Mouse (Mus musculus) forebrain, embryonic 11.5 days (tissue): ENCODE results near the gene Cwc27. TPM values are rescaled to one million over a fixed set of nuclear protein-coding genes. Genes with fewer than 3 reads are reported as not detected.

Experiments
- ATAC-seq: fragments of 200-750 bp; cut with Nextera tagmentation; replicated peaks from 2 replicates; pipeline ENCODE4 v1.8.0; 2017; ENCODE audit warnings: moderate TSS enrichment; ENCODE audit not compliant: low FRiP score
- DNase-seq: peaks from one replicate; pipeline ENCODE4 v3.0.0-alpha.2; 2017; ENCODE audit warnings: low spot score
- H3K27ac ChIP-seq: fragments of 300-500 bp; sonication (generic); 2 replicates; pipeline ENCODE4 v1.5.1; 2014; ENCODE audit warnings: low read depth, low read length
- H3K27me3 ChIP-seq: fragments of 300-500 bp; sonication (generic); 2 replicates; pipeline ENCODE4 v1.6.1; 2014; ENCODE audit warnings: mild to moderate bottlenecking, low read length, mixed read lengths; ENCODE audit not compliant: control insufficient read depth, insufficient read depth
- H3K36me3 ChIP-seq: fragments of 300-500 bp; sonication (generic); 2 replicates; pipeline ENCODE4 v1.6.1; 2014; ENCODE audit warnings: mild to moderate bottlenecking, low read length, moderate library complexity, mixed read lengths; ENCODE audit not compliant: control insufficient read depth, insufficient read depth
- H3K4me1 ChIP-seq: fragments of 300-500 bp; sonication (generic); replicated peaks from 2 replicates; pipeline ENCODE4 v1.6.1; 2014; ENCODE audit warnings: low read length, mixed read lengths; ENCODE audit not compliant: control insufficient read depth, insufficient read depth
- H3K4me2 ChIP-seq: fragments of 300-500 bp; sonication (generic); 2 replicates; pipeline ENCODE4 v1.6.1; 2014; ENCODE audit warnings: low read depth, mild to moderate bottlenecking, low read length, moderate library complexity, mixed read lengths; ENCODE audit not compliant: severe bottlenecking
- H3K4me3 ChIP-seq: fragments of 300-500 bp; sonication (generic); 2 replicates; pipeline ENCODE4 v1.5.1; 2014; ENCODE audit warnings: low read depth, low read length
- H3K9ac ChIP-seq: fragments of 300-500 bp; sonication (generic); 2 replicates; pipeline ENCODE4 v1.6.1; 2014; ENCODE audit warnings: low read length
- H3K9me3 ChIP-seq: fragments of 300-500 bp; sonication (generic); 2 replicates; pipeline ENCODE4 v1.6.1; 2016; ENCODE audit warnings: low read length, mixed read lengths; ENCODE audit not compliant: control insufficient read depth
- WGBS: fragments of 180-500 bp; shearing (Covaris S2); extraction: QIAGEN DNeasy Blood & Tissue Kit; methylation state at CpG from one replicate; pipeline ENCODE4 v1.1.7; 2014; 5-methylcytosine and 5-hydroxymethylcytosine counted together
- polyA plus RNA-seq: library from polyadenylated mRNA; unstranded; fragments of >200 nt; fragmentation: Nextera tagmentation; extraction: Ambion mirVana; gene quantifications from 2 replicates; pipeline ENCODE4 v1.2.1, GENCODE M21; 2014

Gene Cwc27
- polyA plus RNA-seq, 1 experiment from 2014 or later: 40.2 TPM

GRCm38 (mm10) chr13:104681212-104681611 is 135.7 kb downstream of the Cwc27 start:
- no peak for DNase-seq
- H3K4me1 ChIP-seq: no peaks in the 10 kb centered on the region
- no peak overlapping the region for H3K9ac ChIP-seq
- 86% methylated on average over 1 of the region's 1 CpGs for WGBS
- H3K27me3 ChIP-seq: no peaks in the 10 kb centered on the region
- ATAC-seq: no peak
- no peak overlapping the region for H3K4me3 ChIP-seq
- H3K27ac ChIP-seq: no peak overlapping the region
- no peaks in the 10 kb centered on the region for H3K36me3 ChIP-seq
- no peak overlapping the region for H3K4me2 ChIP-seq
- H3K9me3 ChIP-seq: no peaks in the 10 kb centered on the region

DNA sequence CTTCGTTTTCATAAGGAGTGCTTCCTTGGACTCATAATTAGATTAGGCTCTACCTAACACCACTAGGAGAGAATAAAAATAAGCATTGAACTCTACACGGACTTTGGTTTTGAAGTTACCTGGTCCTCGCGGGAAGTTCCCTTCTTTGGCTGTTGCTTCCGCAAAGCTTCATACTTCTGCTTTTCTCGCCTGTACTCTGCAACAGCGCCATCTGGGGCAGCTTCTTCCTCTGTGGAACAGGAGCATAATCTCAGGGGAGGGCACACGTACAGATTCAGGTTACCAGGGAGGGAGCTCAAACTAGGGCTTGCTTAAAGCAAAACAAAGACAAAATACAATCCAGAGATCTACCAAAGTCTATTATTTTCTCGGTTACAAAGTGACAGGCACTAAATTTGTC is 155.8 kb downstream of the Cwc27 start:
- Histone ChIP-seq H3K4me2 (no peak overlapping the region), H3K27ac (no peak overlapping the region), H3K4me3 (no peak overlapping the region), H3K4me1 (no peaks in the 10 kb centered on the region), H3K9ac (no peak overlapping the region), H3K9me3 (no peaks in the 10 kb centered on the region), H3K36me3 (no peaks in the 10 kb centered on the region; the same call in 1 of the 2 replicates), H3K27me3 (no peaks in the 10 kb centered on the region)
- 89% methylated on average over 9 of the region's 9 CpGs for WGBS
- ATAC-seq (no peak), DNase-seq (no peak)

DNA sequence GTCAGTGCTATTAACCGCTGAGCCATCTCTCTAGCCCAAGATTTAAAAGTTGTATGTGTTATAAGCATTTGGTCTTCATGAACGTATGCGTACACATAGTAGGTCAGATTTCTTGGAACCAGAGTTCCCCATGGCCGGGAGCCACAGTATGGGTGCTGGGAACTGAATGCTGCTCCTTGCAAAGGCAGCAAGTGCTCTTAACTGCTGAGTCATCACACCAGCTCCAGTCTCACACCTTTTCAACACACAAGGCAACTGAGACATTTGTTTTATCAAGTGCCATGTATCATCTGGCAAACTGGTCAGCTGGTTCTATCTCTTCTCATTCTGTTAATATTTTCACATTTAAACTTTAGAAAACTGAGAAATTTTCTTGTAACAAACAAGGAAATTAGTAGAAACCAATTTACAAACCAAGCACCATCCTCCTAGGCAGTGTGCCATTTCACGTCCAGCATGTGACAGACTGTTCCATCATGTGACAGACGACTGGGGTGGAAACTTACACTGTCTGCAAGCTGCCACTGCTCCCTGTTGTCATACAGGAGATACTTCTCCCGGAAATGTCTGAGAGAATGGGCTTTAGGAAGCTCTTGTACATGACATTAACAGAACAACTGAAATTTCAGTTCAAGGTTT is 156.8 kb downstream of the Cwc27 start:
- DNase-seq (no peak), ATAC-seq (no peak)

GRCm38 (mm10) chr13:104656666-104657272 is 160.2 kb downstream of the Cwc27 start:
- 95% methylated on average over 5 of the region's 5 CpGs for WGBS
- Histone ChIP-seq H3K4me2 (no peak overlapping the region), H3K4me1 (no peaks in the 10 kb centered on the region), H3K9me3 (no peaks in the 10 kb centered on the region), H3K36me3 (no peaks in the 10 kb centered on the region; the same call in 1 of the 2 replicates), H3K27me3 (no peaks in the 10 kb centered on the region), H3K9ac (no peak overlapping the region), H3K27ac (no peak overlapping the region), H3K4me3 (no peak overlapping the region)
- no peak for DNase-seq
- ATAC-seq: no peak

More for the DNA sequence above, 156.8 kb downstream of the Cwc27 start:
- no peak overlapping the region for H3K9ac ChIP-seq
- H3K9me3 ChIP-seq: no peaks in the 10 kb centered on the region
- 90% methylated on average over 7 of the region's 7 CpGs for WGBS
- no peaks in the 10 kb centered on the region for H3K27me3 ChIP-seq
- H3K4me3 ChIP-seq: no peak overlapping the region
- no peaks in the 10 kb centered on the region for H3K4me1 ChIP-seq
- H3K4me2 ChIP-seq: no peak overlapping the region
- no peak overlapping the region for H3K27ac ChIP-seq
- H3K36me3 ChIP-seq: no peaks in the 10 kb centered on the region; the same call in 1 of the 2 replicates

DNA sequence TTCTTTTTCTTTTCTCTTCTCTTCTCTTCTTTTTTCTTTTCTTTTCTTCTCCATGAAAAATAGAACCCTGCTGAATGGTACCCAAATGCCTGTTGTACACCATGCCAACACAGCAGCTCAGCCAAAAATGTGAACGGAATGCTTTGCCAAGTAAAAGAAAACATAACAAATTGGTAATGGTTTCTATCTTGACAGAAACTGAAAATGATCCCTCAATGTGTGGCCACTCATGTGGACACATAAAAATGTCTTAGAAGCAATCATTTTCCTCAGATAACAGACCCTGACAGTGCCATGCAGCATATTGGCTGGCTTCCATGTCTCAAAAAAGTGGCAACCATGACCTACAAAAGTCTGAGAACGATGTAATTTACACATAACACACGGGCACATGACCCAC is 161.8 kb downstream of the Cwc27 start:
- no peak for DNase-seq
- Histone ChIP-seq H3K27ac (no peak overlapping the region), H3K4me1 (no peaks in the 10 kb centered on the region), H3K27me3 (no peaks in the 10 kb centered on the region), H3K9ac (no peak overlapping the region), H3K4me3 (no peak overlapping the region), H3K36me3 (no peaks in the 10 kb centered on the region), H3K4me2 (no peak overlapping the region), H3K9me3 (no peaks in the 10 kb centered on the region)
- WGBS: 80% methylated on average over 3 of the region's 3 CpGs
- ATAC-seq: no peak

- Histone ChIP-seq H3K27me3 (no peaks in the 10 kb centered on the region), H3K9ac (no peak overlapping the region), H3K4me1 (no peaks in the 10 kb centered on the region), H3K27ac (no peak overlapping the region), H3K9me3 (no peaks in the 10 kb centered on the region), H3K36me3 (no peaks in the 10 kb centered on the region), H3K4me3 (no peak overlapping the region), H3K4me2 (no peak overlapping the region)
- no peak for DNase-seq
- ATAC-seq: no peak
- WGBS: 96% methylated on average over 2 of the region's 2 CpGs
Observed at GRCm38 (mm10) chr13:104651763-104652162, 165.2 kb downstream of the Cwc27 start.

DNA sequence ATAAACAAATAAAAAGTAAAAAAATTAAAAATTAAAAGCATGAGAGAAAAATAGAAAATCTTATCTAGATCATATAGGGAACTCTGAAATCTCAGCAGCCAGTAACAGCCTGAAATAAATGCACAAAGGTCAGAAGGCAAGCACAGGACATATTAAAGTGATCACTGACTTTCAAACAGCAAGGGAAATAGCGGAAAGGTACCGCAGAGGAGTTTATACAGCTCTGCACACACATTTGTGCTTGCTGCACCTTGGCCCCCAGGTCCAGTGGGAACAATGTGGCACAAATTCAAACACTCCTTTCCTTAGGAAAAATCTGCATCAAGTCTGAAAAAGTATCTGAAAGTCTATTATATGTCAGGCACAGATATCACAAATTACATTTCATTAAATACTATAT is 166.3 kb downstream of the Cwc27 start:
- H3K4me2 ChIP-seq: no peak overlapping the region
- ATAC-seq (no peak), DNase-seq (no peak)
- no peaks in the 10 kb centered on the region for H3K9me3 ChIP-seq
- H3K4me1 ChIP-seq: no peaks in the 10 kb centered on the region
- H3K4me3 ChIP-seq: no peak overlapping the region
- WGBS: 88% methylated on average over 2 of the region's 2 CpGs
- H3K27ac ChIP-seq: no peak overlapping the region
- no peaks in the 10 kb centered on the region for H3K27me3 ChIP-seq
- no peak overlapping the region for H3K9ac ChIP-seq
- H3K36me3 ChIP-seq: no peaks in the 10 kb centered on the region

- H3K27ac ChIP-seq: no peak overlapping the region
- no peaks in the 10 kb centered on the region for H3K4me1 ChIP-seq
- 61% methylated on average over 5 of the region's 5 CpGs for WGBS
- H3K27me3 ChIP-seq: no peaks in the 10 kb centered on the region
- H3K9me3 ChIP-seq: no peaks in the 10 kb centered on the region
- no peaks in the 10 kb centered on the region for H3K36me3 ChIP-seq
- DNase-seq: no peak
- no peak overlapping the region for H3K9ac ChIP-seq
- no peak overlapping the region for H3K4me2 ChIP-seq
- ATAC-seq: no peak
- H3K4me3 ChIP-seq: no peak overlapping the region
Observed at GRCm38 (mm10) chr13:104650145-104650544, 166.8 kb downstream of the Cwc27 start.
